Mouse (Mus musculus): ENCODE measurements around the gene Rnf214.
"Not testable (repeated sequence)": the region's sequence is repeated elsewhere in the genome, so short reads cannot be mapped to it uniquely, and the experiment has no call there.

Gene Rnf214

GRCm38 (mm10) chr9:45854136-45854535 lies 52.6 kb downstream of the Rnf214 start:
- in situ Hi-C loops (cut with MboI; ENCODE audit: unreplicated experiment in 2 of 2) = loop anchor here in 1 of 2 experiments (25.0 kb wide), 1 partner anchor 267 kb away; no protein-coding TSS in a partner anchor

- in situ Hi-C loops (cut with MboI; ENCODE audit: unreplicated experiment in 2 of 2) = loop anchor here in 1 of 2 experiments (25.0 kb wide), 1 partner anchor 266 kb away; no protein-coding TSS in a partner anchor
Observed at GRCm38 (mm10) chr9:45853695-45854094, 53.0 kb downstream of the Rnf214 start.

GRCm38 (mm10) chr9:45851776-45852175 lies 54.9 kb downstream of the Rnf214 start:
- in situ Hi-C loops (cut with MboI; ENCODE audit: unreplicated experiment in 2 of 2) = loop anchor here in 1 of 2 experiments (25.0 kb wide), 1 partner anchor 264 kb away; no protein-coding TSS in a partner anchor

GRCm38 (mm10) chr9:45851330-45851729 lies 55.4 kb downstream of the Rnf214 start:
- in situ Hi-C loops (cut with MboI; ENCODE audit: unreplicated experiment in 2 of 2) = loop anchor here in 1 of 2 experiments (25.0 kb wide), 1 partner anchor 264 kb away; no protein-coding TSS in a partner anchor

GRCm38 (mm10) chr9:45850528-45851155 lies 56.1 kb downstream of the Rnf214 start:
- in situ Hi-C loops (cut with MboI; ENCODE audit: unreplicated experiment in 2 of 2) = loop anchor here in 1 of 2 experiments (25.0 kb wide), 1 partner anchor 263 kb away; no protein-coding TSS in a partner anchor

GRCm38 (mm10) chr9:45849528-45850408 lies 56.9 kb downstream of the Rnf214 start:
- in situ Hi-C loops (cut with MboI; ENCODE audit: unreplicated experiment in 2 of 2) = loop anchor here in 1 of 2 experiments (25.0 kb wide), 1 partner anchor 262 kb away; no protein-coding TSS in a partner anchor

- in situ Hi-C loops (cut with MboI; ENCODE audit: unreplicated experiment in 2 of 2) = no loop called here
Observed at GRCm38 (mm10) chr9:45846891-45847460, 59.7 kb downstream of the Rnf214 start.

- in situ Hi-C loops (cut with MboI; ENCODE audit: unreplicated experiment in 2 of 2) = not testable (repeated sequence)
Observed at GRCm38 (mm10) chr9:45846176-45846575, 60.5 kb downstream of the Rnf214 start.

GRCm38 (mm10) chr9:45845541-45845940 lies 61.2 kb downstream of the Rnf214 start:
- in situ Hi-C loops (cut with MboI; ENCODE audit: unreplicated experiment in 2 of 2) = no loop called here

GRCm38 (mm10) chr9:45843780-45844179 lies 62.9 kb downstream of the Rnf214 start:
- in situ Hi-C loops (cut with MboI; ENCODE audit: unreplicated experiment in 2 of 2) = no loop called here

- in situ Hi-C loops (cut with MboI; ENCODE audit: unreplicated experiment in 2 of 2) = no loop called here
Observed at GRCm38 (mm10) chr9:45843007-45843406, 63.7 kb downstream of the Rnf214 start.

GRCm38 (mm10) chr9:45841458-45841857 lies 65.3 kb downstream of the Rnf214 start:
- in situ Hi-C loops (cut with MboI; ENCODE audit: unreplicated experiment in 2 of 2) = no loop called here

GRCm38 (mm10) chr9:45840331-45840730 lies 66.4 kb downstream of the Rnf214 start:
- in situ Hi-C loops (cut with MboI; ENCODE audit: unreplicated experiment in 2 of 2) = no loop called here

- in situ Hi-C loops (cut with MboI; ENCODE audit: unreplicated experiment in 2 of 2) = no loop called here
Observed at GRCm38 (mm10) chr9:45839982-45840300, 66.8 kb downstream of the Rnf214 start.

GRCm38 (mm10) chr9:45839139-45839981 lies 67.4 kb downstream of the Rnf214 start:
- in situ Hi-C loops (cut with MboI; ENCODE audit: unreplicated experiment in 2 of 2) = no loop called here

GRCm38 (mm10) chr9:45838434-45839138 lies 68.1 kb downstream of the Rnf214 start, which contains the start of gene Bace1:
Gene Bace1, plus strand, starts transcription at chr9:45838580.
- in situ Hi-C loops (cut with MboI; ENCODE audit: unreplicated experiment in 2 of 2) = no loop called here

GRCm38 (mm10) chr9:45838069-45838433 lies 68.7 kb downstream of the Rnf214 start:
- in situ Hi-C loops (cut with MboI; ENCODE audit: unreplicated experiment in 2 of 2) = no loop called here

GRCm38 (mm10) chr9:45833461-45833860 lies 73.2 kb downstream of the Rnf214 start:
- in situ Hi-C loops (cut with MboI; ENCODE audit: unreplicated experiment in 2 of 2) = no loop called here

GRCm38 (mm10) chr9:45832898-45833297 lies 73.8 kb downstream of the Rnf214 start:
- in situ Hi-C loops (cut with MboI; ENCODE audit: unreplicated experiment in 2 of 2) = no loop called here

All from v-Abl transformed pro-B cells (cell line).